Mouse (Mus musculus): ENCODE measurements around the gene Krt72. TPM values are rescaled to one million over a fixed set of nuclear protein-coding genes. Genes with fewer than 3 reads are reported as not detected.

Gene Krt72
- total and polyA plus RNA-seq, 2 experiments = not detected

GRCm38 (mm10) chr15:101803052-101803822, 17.0 kb upstream of the Krt72 start:
- Histone ChIP-seq H3K36me3 (ENCODE audit: control insufficient read depth, insufficient read depth, low read length) (no peaks in the 10 kb centered on the region), H3K4me1 (ENCODE audit: control insufficient read depth, insufficient read depth, low read length) (no peaks in the 10 kb centered on the region), H3K4me3 (ENCODE audit: insufficient read depth, low read depth, low read length) (no peak overlapping the region), H3K79me2 (ENCODE audit: control insufficient read depth, insufficient read depth, low read length) (no peaks in the 10 kb centered on the region), H3K9ac (ENCODE audit: low read depth, low read length) (no peak overlapping the region), H3K27ac (replicated peaks; ENCODE audit: insufficient read depth, low read depth, low read length) (no peak overlapping the region), H3K27me3 (ENCODE audit: control insufficient read depth, insufficient read depth, low read length) (no peaks in the 10 kb centered on the region)
- TF ChIP-seq CTCF (IDR thresholded peaks at IDR 0.05; ENCODE audit: low read depth, low read length) = no peak
- no peak for TF ChIP-seq POLR2A (IDR thresholded peaks at IDR 0.05; ENCODE audit: extremely low read depth, insufficient read depth, low read length)
- no peak for DNase-seq (ENCODE audit: extremely low read depth, low read depth, low spot score)
- WGBS = 77% methylated on average over 11 of the region's 11 CpGs

- no peak within 1 kb of the TSS for H3K4me3 ChIP-seq (ENCODE audit: insufficient read depth, low read depth, low read length)
- WGBS = 76% methylated on average over 6 of the region's 6 CpGs
Observed at GRCm38 (mm10) chr15:101802296-101802835, 16.1 kb upstream of the Krt72 start, which contains the start of gene Krt73. Gene Krt73, minus strand, starts transcription at chr15:101802346.

GRCm38 (mm10) chr15:101790867-101791266, 4.6 kb upstream of the Krt72 start:
- Histone ChIP-seq H3K79me2 (ENCODE audit: control insufficient read depth, insufficient read depth, low read length) (no peaks in the 10 kb centered on the region), H3K4me1 (ENCODE audit: control insufficient read depth, insufficient read depth, low read length) (no peaks in the 10 kb centered on the region), H3K27me3 (ENCODE audit: control insufficient read depth, insufficient read depth, low read length) (no peaks in the 10 kb centered on the region; the same call in 1 of the 2 replicates), H3K27ac (replicated peaks; ENCODE audit: insufficient read depth, low read depth, low read length) (no peak overlapping the region), H3K9ac (ENCODE audit: low read depth, low read length) (no peak overlapping the region), H3K4me3 (ENCODE audit: insufficient read depth, low read depth, low read length) (no peak overlapping the region), H3K36me3 (ENCODE audit: control insufficient read depth, insufficient read depth, low read length) (no peaks in the 10 kb centered on the region)
- TF ChIP-seq CTCF (IDR thresholded peaks at IDR 0.05; ENCODE audit: low read depth, low read length) (no peak), POLR2A (IDR thresholded peaks at IDR 0.05; ENCODE audit: extremely low read depth, insufficient read depth, low read length) (no peak)
- no peak for DNase-seq (ENCODE audit: extremely low read depth, low read depth, low spot score)
- WGBS = 35% methylated on average over 3 of the region's 3 CpGs

More at GRCm38 (mm10) chr15:101802296-101802835, 16.1 kb upstream of the Krt72 start, which contains the start of gene Krt73:
- Histone ChIP-seq H3K9ac (ENCODE audit: low read depth, low read length) (no peak within 1 kb of the TSS), H3K4me1 (ENCODE audit: control insufficient read depth, insufficient read depth, low read length) (no peaks in the 10 kb centered on the region), H3K36me3 (ENCODE audit: control insufficient read depth, insufficient read depth, low read length) (no peaks in the 10 kb centered on the region), H3K27me3 (ENCODE audit: control insufficient read depth, insufficient read depth, low read length) (no peaks in the 10 kb centered on the region), H3K27ac (replicated peaks; ENCODE audit: insufficient read depth, low read depth, low read length) (no peak within 1 kb of the TSS), H3K79me2 (ENCODE audit: control insufficient read depth, insufficient read depth, low read length) (no peaks in the 10 kb centered on the region)
- TF ChIP-seq POLR2A (IDR thresholded peaks at IDR 0.05; ENCODE audit: extremely low read depth, insufficient read depth, low read length) (no peak), CTCF (IDR thresholded peaks at IDR 0.05; ENCODE audit: low read depth, low read length) (no peak)
- no peak for DNase-seq (ENCODE audit: extremely low read depth, low read depth, low spot score)

GRCm38 (mm10) chr15:101773420-101773819, 12.8 kb downstream of the Krt72 start:
- no peak overlapping the region for H3K27ac ChIP-seq (replicated peaks; ENCODE audit: insufficient read depth, low read depth, low read length)
- DNase-seq (ENCODE audit: extremely low read depth, low read depth, low spot score) = peak; percentile 64
- no peaks in the 10 kb centered on the region for H3K4me1 ChIP-seq (ENCODE audit: control insufficient read depth, insufficient read depth, low read length)
- H3K36me3 ChIP-seq (ENCODE audit: control insufficient read depth, insufficient read depth, low read length) = no peaks in the 10 kb centered on the region
- TF ChIP-seq POLR2A (IDR thresholded peaks at IDR 0.05; ENCODE audit: extremely low read depth, insufficient read depth, low read length) (no peak), CTCF (IDR thresholded peaks at IDR 0.05; ENCODE audit: low read depth, low read length) (no peak)
- no peak overlapping the region for H3K9ac ChIP-seq (ENCODE audit: low read depth, low read length)
- 42% methylated on average over 10 of the region's 10 CpGs for WGBS
- no peaks in the 10 kb centered on the region for H3K79me2 ChIP-seq (ENCODE audit: control insufficient read depth, insufficient read depth, low read length)
- no peaks in the 10 kb centered on the region for H3K27me3 ChIP-seq (ENCODE audit: control insufficient read depth, insufficient read depth, low read length)
- H3K4me3 ChIP-seq (ENCODE audit: insufficient read depth, low read depth, low read length) = no peak overlapping the region

- Histone ChIP-seq H3K79me2 (ENCODE audit: control insufficient read depth, insufficient read depth, low read length) (no peaks in the 10 kb centered on the region), H3K4me3 (ENCODE audit: insufficient read depth, low read depth, low read length) (no peak overlapping the region), H3K27me3 (ENCODE audit: control insufficient read depth, insufficient read depth, low read length) (no peaks in the 10 kb centered on the region), H3K27ac (replicated peaks; ENCODE audit: insufficient read depth, low read depth, low read length) (no peak overlapping the region), H3K36me3 (ENCODE audit: control insufficient read depth, insufficient read depth, low read length) (no peaks in the 10 kb centered on the region), H3K4me1 (ENCODE audit: control insufficient read depth, insufficient read depth, low read length) (no peaks in the 10 kb centered on the region), H3K9ac (ENCODE audit: low read depth, low read length) (no peak overlapping the region)
- whole genome bisulfite sequencing = 4% methylated on average over 5 of the region's 5 CpGs
- TF ChIP-seq POLR2A (IDR thresholded peaks at IDR 0.05; ENCODE audit: extremely low read depth, insufficient read depth, low read length) (no peak), CTCF (IDR thresholded peaks at IDR 0.05; ENCODE audit: low read depth, low read length) (peak; percentile 86)
- peak; percentile 57 for DNase-seq (ENCODE audit: extremely low read depth, low read depth, low spot score)
Observed at GRCm38 (mm10) chr15:101772711-101773081, 13.6 kb downstream of the Krt72 start.
